Mouse (Mus musculus) hindbrain, embryonic 13.5 days (tissue): ENCODE data around the gene Gm36864. TPM values are rescaled to one million over a fixed set of nuclear protein-coding genes. Genes with fewer than 3 reads are reported as not detected.

ENCODE experiments used
- ATAC-seq: fragments of 200-750 bp; cut with Nextera tagmentation; 2 replicates; pipeline ENCODE4 v1.8.0; 2017; ENCODE audit warnings: moderate TSS enrichment; ENCODE audit not compliant: low FRiP score
- H3K27ac ChIP-seq: fragments of 300-500 bp; sonication (generic); 2 replicates; pipeline ENCODE4 v1.5.1; 2015; ENCODE audit warnings: inconsistent platforms, mild to moderate bottlenecking, moderate library complexity
- H3K27me3 ChIP-seq: fragments of 300-500 bp; sonication (generic); 2 replicates; pipeline ENCODE4 v1.6.1; 2015; ENCODE audit warnings: mild to moderate bottlenecking, inconsistent platforms
- H3K36me3 ChIP-seq: fragments of 300-500 bp; sonication (generic); 2 replicates; pipeline ENCODE4 v1.6.1; 2015; ENCODE audit warnings: mild to moderate bottlenecking, inconsistent platforms
- H3K4me1 ChIP-seq: fragments of 300-500 bp; sonication (generic); replicated peaks from 2 replicates; pipeline ENCODE4 v1.6.1; 2015; ENCODE audit warnings: inconsistent platforms
- H3K4me2 ChIP-seq: fragments of 300-500 bp; sonication (generic); 2 replicates; pipeline ENCODE4 v1.6.1; 2015; ENCODE audit warnings: inconsistent platforms, mild to moderate bottlenecking, moderate library complexity
- H3K4me3 ChIP-seq: fragments of 300-500 bp; sonication (generic); 2 replicates; pipeline ENCODE4 v1.5.1; 2015; ENCODE audit warnings: mild to moderate bottlenecking, inconsistent platforms
- H3K9ac ChIP-seq: fragments of 300-500 bp; sonication (generic); 2 replicates; pipeline ENCODE4 v1.6.1; 2015; ENCODE audit warnings: mild to moderate bottlenecking, inconsistent platforms
- H3K9me3 ChIP-seq: fragments of 300-500 bp; sonication (generic); 2 replicates; pipeline ENCODE4 v1.6.1; 2016; ENCODE audit warnings: inconsistent platforms
- WGBS: fragments of 180-500 bp; shearing (Covaris S2); methylation state at CpG from one replicate; pipeline ENCODE4 v1.1.7; 2015; 5-methylcytosine and 5-hydroxymethylcytosine counted together
- polyA plus RNA-seq: library from polyadenylated mRNA; unstranded; fragments of >200 nt; fragmentation: Nextera tagmentation; extraction: Ambion mirVana; gene quantifications from 2 replicates; pipeline ENCODE4 v1.2.1, GENCODE M21; 2015

Gene Gm36864
- polyA plus RNA-seq, 1 experiment from 2014 or later: not detected

DNA sequence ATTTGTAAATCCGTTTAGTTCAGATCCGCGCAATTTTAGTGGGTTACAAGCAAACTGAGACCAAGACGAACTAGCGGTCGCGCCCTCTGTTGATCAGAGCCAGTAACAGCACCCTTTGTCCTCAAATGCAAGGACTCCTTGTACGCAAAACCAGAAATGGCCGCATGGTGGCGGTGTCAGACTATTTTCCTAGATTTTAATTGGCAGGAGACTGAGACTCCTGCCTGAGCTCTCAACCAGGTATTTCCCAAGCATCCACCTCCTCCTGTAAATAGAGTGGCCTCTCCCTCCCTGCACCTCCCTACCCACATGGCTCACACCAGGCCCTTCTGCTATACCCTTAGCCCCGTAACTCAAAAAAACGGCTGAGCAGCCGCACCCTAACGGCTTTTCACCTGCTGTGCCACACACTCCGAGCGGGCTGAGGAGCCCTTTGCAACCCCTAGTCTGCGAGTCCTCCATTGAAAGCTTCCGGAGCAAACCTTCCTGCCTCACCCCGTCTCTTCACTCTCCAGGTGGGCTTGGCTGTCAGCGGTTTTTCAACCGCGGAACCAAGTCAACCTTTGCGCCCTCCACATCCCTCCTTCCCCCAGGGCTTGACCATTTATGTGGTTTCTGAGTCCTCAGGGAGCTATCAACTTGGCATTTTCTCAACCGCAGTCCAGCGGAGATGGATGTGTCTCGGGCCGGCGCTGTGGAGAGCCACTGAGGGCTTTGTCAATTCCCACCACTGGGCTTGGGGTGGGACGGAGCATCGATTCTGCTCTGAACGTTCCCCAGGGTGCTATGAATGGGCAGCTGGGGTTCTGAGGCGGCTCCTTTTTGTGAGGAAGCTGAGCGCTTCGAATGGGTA is 27.0 kb downstream of the Gm36864 start:
- Histone ChIP-seq H3K9ac (peak overlapping the region; percentile 71), H3K9me3 (no peaks in the 10 kb centered on the region), H3K27ac (peak overlapping the region; percentile 86), H3K4me2 (peak overlapping the region; percentile 65), H3K27me3 (peaks cover 36% of the 10 kb centered on the region), H3K4me3 (peak overlapping the region; percentile 37), H3K36me3 (no peaks in the 10 kb centered on the region), H3K4me1 (peaks cover 6% of the 10 kb centered on the region)
- 1% methylated on average over 34 of the region's 34 CpGs for WGBS
- ATAC-seq: peak; percentile 88

DNA sequence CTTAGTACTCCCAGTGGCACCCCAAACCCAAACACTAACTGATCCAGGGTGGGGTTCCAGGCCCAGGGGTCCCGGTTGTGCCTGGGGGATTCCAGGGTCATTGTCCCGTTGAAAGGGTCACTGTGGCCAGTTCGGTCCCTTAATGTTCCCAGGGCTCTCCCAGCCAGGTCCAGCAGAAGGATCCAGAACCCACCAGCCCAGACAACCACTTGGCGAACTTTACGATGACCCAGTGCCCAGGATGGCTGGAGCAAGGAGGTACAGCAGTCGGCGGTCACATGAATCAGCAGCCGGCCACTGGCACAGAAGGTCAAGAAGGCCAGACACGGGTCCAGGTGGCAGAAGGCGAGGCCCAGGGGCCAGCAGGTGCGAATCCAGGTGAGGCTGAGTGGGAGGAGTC is 32.1 kb downstream of the Gm36864 start:
- ATAC-seq: no peak
- 83% methylated on average over 11 of the region's 11 CpGs for WGBS
- Histone ChIP-seq H3K4me1 (peaks cover 4% of the 10 kb centered on the region), H3K9me3 (no peaks in the 10 kb centered on the region), H3K4me3 (no peak overlapping the region), H3K4me2 (no peak overlapping the region), H3K27me3 (peaks cover 44% of the 10 kb centered on the region), H3K9ac (0 out of 2 replicates have a peak overlapping the region, but pooled peaks have one; percentile 19), H3K27ac (no peak overlapping the region), H3K36me3 (no peaks in the 10 kb centered on the region)

DNA sequence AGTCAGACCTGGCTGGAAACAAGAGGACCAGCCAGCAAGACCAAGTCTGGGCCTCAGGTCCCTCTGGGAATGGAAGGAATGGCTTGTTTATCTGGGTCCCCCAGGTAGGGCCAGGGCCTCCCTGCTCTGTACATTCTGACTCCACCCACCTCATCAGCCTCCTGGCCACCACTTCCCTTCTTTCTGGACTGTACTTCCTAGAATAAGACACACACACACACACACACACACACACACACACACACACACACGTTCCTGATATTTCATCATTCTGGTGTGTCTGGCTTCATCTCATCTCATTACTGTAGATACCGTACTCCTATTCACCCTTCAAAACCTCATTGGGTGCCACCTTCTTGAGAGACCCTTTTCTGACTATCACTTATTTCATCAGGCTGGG is 33.4 kb downstream of the Gm36864 start:
- WGBS: 95% methylated on average over 2 of the region's 2 CpGs
- Histone ChIP-seq H3K27ac (no peak overlapping the region), H3K36me3 (no peaks in the 10 kb centered on the region), H3K9me3 (no peaks in the 10 kb centered on the region), H3K27me3 (peaks cover 52% of the 10 kb centered on the region), H3K4me3 (no peak overlapping the region), H3K9ac (no peak overlapping the region), H3K4me2 (no peak overlapping the region), H3K4me1 (no peaks in the 10 kb centered on the region)
- no peak for ATAC-seq

DNA sequence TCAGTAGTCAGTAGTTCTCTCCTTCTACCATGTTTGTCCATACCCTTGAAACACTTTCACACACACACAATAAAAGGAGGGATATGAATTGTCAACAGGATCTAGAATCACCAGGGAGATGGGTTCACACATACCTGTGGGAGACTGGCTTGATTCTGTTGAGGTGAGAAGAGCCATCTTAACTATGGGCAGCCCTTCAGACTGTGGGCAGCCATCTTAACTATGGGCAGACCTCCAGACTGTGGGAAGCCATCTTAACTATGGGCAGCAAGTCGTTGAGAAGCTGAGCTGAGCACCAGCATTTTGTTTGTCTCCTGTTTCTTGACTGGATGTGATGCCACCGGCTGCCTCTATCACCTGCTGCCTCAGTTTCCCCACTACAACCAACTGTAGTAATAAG is 35.3 kb downstream of the Gm36864 start:
- no peaks in the 10 kb centered on the region for H3K36me3 ChIP-seq
- H3K4me3 ChIP-seq: no peak overlapping the region
- H3K9ac ChIP-seq: no peak overlapping the region
- H3K27ac ChIP-seq: no peak overlapping the region
- H3K27me3 ChIP-seq: peaks cover 50% of the 10 kb centered on the region
- no peak overlapping the region for H3K4me2 ChIP-seq
- ATAC-seq: no peak
- no peaks in the 10 kb centered on the region for H3K4me1 ChIP-seq
- 69% methylated on average over 2 of the region's 2 CpGs for WGBS
- no peaks in the 10 kb centered on the region for H3K9me3 ChIP-seq

DNA sequence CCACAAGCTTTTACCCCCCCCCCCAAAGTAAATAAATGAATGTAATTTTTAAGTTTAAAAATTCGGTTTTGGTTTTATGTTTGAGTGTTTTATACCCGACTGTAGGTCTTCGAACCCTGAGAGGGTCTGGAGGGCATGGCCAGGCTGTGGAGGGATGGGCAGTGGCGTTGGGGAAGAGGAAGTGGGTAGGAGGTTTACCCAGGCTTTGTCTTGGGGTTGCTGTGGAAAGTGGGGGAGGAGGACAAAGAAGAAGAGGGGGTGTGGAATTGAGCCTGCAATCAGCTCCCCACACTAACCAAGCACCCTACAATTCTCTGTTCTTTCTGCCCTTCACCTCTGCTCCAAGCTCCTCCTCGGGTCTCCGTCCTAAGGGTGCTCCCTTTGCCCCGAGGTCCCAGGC is 36.6 kb downstream of the Gm36864 start:
- 90% methylated on average over 7 of the region's 7 CpGs for WGBS
- no peaks in the 10 kb centered on the region for H3K9me3 ChIP-seq
- H3K9ac ChIP-seq: no peak overlapping the region; the same call in 1 of the 2 replicates
- H3K4me3 ChIP-seq: no peak overlapping the region
- peaks cover 41% of the 10 kb centered on the region for H3K27me3 ChIP-seq
- ATAC-seq: no peak
- H3K4me1 ChIP-seq: no peaks in the 10 kb centered on the region
- no peaks in the 10 kb centered on the region for H3K36me3 ChIP-seq
- H3K27ac ChIP-seq: no peak overlapping the region
- H3K4me2 ChIP-seq: no peak overlapping the region

DNA sequence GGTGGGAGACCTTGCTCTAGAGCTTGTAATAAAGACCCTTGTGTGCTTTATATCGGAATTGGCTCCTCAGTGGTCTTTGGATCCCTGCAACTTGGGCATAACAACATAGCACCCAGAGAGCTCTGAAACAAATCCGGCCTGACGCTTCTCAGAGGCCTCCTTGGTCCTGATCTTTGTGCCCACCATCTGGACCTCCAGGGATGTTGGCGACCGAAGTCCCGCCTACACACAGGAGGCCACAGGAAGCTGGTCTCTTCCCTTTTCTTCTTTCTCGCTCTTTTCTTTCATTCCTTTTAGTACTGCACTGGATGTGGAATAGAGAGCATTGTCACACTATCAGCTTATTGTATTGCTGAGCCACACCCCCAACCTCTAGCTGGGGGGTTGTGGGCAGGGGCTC is 37.5 kb downstream of the Gm36864 start:
- Histone ChIP-seq H3K4me3 (no peak overlapping the region), H3K4me2 (no peak overlapping the region), H3K27ac (no peak overlapping the region), H3K9ac (no peak overlapping the region), H3K36me3 (no peaks in the 10 kb centered on the region), H3K27me3 (peaks cover 32% of the 10 kb centered on the region), H3K9me3 (no peaks in the 10 kb centered on the region), H3K4me1 (no peaks in the 10 kb centered on the region)
- no peak for ATAC-seq
- WGBS: 48% methylated on average over 7 of the region's 7 CpGs

DNA sequence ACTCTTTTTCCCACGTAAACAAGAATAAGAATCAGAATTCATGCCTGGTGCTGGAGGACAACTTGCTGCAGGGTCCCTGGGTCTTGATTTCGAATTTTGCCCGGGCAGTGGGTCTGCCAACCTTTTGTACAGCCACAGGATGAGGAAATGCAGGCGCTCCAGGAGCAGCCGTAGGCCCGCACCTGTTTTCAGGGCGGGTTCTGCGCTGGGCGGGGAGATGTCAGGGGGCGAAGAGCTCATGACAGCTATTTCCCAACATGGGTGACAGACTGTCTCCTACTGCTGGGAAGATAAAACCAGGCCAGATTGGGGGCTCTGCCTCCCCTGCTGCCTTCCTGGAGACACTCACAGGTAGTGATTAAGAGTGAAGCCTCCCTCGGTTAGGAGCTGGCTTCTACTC is 38.1 kb downstream of the Gm36864 start:
- Histone ChIP-seq H3K4me1 (no peaks in the 10 kb centered on the region), H3K9me3 (no peaks in the 10 kb centered on the region), H3K9ac (no peak overlapping the region), H3K27ac (no peak overlapping the region), H3K36me3 (no peaks in the 10 kb centered on the region), H3K4me3 (no peak overlapping the region), H3K27me3 (peaks cover 25% of the 10 kb centered on the region), H3K4me2 (no peak overlapping the region)
- WGBS: 35% methylated on average over 11 of the region's 11 CpGs
- ATAC-seq: no peak

DNA sequence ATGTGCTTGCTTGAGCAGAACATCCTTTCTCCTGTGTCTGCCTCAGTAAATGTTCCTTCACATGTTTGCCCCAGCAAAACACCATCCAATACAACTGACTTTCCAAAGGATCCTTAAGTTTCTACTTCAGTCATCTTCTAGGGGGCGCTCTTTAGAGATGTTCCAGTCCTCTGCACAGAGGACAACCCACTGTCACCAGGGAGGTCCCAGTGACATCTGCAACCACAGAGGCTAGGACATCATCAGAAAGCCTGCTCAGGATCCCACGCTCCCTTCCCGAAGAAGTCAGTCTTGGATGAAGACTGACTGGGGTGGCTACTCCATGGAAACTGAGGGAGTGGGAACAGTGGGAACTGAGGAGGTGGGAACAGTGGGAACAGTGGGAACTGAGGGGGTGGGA is 39.6 kb downstream of the Gm36864 start:
- Histone ChIP-seq H3K4me1 (no peaks in the 10 kb centered on the region), H3K9me3 (no peaks in the 10 kb centered on the region), H3K4me2 (no peak overlapping the region), H3K36me3 (no peaks in the 10 kb centered on the region), H3K27me3 (peaks cover 21% of the 10 kb centered on the region), H3K4me3 (no peak overlapping the region), H3K9ac (no peak overlapping the region), H3K27ac (no peak overlapping the region)
- no peak for ATAC-seq
- 79% methylated on average over 3 of the region's 3 CpGs for WGBS

DNA sequence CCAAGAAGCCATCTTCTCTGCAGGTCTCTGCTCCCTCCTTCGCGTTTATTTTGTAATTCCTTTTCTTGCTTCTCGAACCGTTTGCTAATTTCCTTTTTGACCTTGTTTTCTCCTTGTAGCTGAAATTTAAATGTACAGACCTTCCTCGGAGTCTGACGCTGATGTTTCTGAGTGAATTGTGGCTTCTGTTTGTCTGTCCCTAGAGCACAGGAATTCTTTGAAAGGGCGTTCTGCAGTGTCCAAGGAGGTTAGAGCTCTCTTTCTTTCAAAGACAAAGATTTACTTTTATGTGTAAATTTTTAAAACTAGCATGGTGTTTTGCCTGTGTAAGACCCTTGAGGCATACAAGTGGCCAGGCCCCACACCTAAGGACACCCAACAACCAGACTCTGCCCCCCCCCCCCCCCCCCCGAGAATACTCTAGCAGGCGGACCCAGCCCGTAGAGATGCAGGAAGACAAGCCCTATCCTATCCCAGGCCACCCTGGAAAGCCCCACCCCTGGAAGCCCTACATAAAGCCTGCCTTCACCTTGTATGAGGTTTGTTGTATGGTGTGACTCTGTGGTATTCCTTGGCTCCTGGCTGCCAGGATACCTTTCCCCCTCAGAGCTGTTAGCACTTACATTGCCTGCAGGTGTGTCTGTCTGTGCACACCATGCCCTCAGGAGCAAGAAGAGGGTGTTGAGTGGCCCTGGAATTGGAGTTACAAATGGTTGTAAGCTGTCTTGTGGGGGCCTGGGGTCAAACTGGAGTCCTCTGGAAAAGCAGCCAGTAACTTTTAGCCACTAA is 40.7 kb downstream of the Gm36864 start:
- H3K9ac ChIP-seq: no peak overlapping the region
- no peak overlapping the region for H3K4me2 ChIP-seq
- H3K4me1 ChIP-seq: 0 out of 2 replicates have a peak, but pooled peaks cover 3% of the 10 kb centered on the region
- H3K4me3 ChIP-seq: no peak overlapping the region
- no peak overlapping the region for H3K27ac ChIP-seq
- 65% methylated on average over 10 of the region's 10 CpGs for WGBS
- no peaks in the 10 kb centered on the region for H3K9me3 ChIP-seq
- no peak for ATAC-seq
- H3K36me3 ChIP-seq: no peaks in the 10 kb centered on the region
- H3K27me3 ChIP-seq: peaks cover 21% of the 10 kb centered on the region

DNA sequence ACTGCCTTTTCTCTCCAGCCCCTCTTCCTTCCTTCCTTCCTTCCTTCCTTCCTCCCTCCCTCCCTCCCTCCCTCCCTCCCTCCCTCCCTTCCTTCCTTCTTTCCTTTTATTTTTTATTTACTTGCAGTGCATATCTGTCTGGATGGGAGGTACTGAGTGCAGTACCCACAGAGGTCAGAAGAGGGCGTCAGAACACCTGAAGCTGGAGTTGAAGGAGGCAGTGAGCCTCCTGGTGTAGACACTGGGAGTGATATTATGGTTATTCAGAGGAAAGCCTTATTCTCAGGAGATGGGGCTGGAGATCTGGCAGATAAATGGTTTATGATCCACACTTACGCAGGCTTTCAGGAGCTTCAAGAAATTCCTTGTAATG is 41.3 kb downstream of the Gm36864 start:
- Histone ChIP-seq H3K9me3 (no peaks in the 10 kb centered on the region), H3K27me3 (peaks cover 18% of the 10 kb centered on the region), H3K36me3 (no peaks in the 10 kb centered on the region), H3K9ac (no peak overlapping the region), H3K4me2 (no peak overlapping the region), H3K4me1 (0 out of 2 replicates have a peak, but pooled peaks cover 4% of the 10 kb centered on the region), H3K4me3 (no peak overlapping the region), H3K27ac (no peak overlapping the region)
- no peak for ATAC-seq
- 45% methylated on average over 2 of the region's 2 CpGs for WGBS

DNA sequence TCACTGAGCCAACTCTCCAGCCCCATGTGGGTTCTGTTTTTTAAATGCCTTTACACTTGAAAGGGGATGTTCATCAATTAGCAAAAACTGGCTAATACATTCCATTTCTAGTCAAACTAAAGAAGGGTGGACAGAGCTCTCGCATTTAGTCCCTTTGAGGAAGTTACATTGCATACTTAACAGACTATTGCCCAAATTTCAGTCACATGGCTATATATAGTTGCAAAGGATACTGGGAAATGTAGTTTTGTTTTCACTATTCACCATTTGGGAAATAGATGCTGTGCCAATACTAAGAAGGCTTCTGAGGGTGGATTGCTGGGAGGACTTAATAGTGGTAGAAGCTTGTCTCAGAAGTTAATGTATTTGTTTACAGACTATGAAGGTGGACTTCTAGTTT is 45.0 kb downstream of the Gm36864 start:
- H3K9me3 ChIP-seq: no peaks in the 10 kb centered on the region
- no peak overlapping the region for H3K4me2 ChIP-seq
- WGBS: 77% methylated on average over 1 of the region's 1 CpGs
- no peaks in the 10 kb centered on the region for H3K27me3 ChIP-seq
- no peaks in the 10 kb centered on the region for H3K36me3 ChIP-seq
- H3K4me3 ChIP-seq: no peak overlapping the region
- ATAC-seq: no peak
- H3K4me1 ChIP-seq: 0 out of 2 replicates have a peak, but pooled peaks cover 4% of the 10 kb centered on the region
- no peak overlapping the region for H3K9ac ChIP-seq
- no peak overlapping the region for H3K27ac ChIP-seq

DNA sequence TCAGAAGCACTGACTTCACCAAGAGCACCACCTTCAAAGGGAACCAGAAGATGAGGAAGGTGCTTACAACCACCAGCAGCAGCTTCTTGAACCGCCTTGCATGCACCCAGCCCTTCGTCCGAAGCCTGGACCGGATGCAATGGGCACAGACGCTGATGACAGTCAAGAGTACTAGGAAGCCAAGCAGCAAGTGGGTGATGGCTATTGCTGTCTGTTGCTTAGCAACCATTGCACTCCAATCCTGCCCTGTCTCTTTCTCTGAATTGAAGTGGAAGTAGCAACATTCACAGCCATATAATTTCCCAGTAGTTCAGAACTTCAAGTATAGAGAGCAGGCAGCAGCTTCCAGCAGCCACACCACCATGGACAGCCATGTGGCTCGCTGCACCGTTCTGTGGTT is 45.6 kb downstream of the Gm36864 start:
- 79% methylated on average over 7 of the region's 7 CpGs for WGBS
- ATAC-seq: no peak
- Histone ChIP-seq H3K4me2 (no peak overlapping the region), H3K27ac (no peak overlapping the region), H3K27me3 (no peaks in the 10 kb centered on the region), H3K36me3 (no peaks in the 10 kb centered on the region), H3K4me1 (0 out of 2 replicates have a peak, but pooled peaks cover 4% of the 10 kb centered on the region), H3K4me3 (no peak overlapping the region), H3K9me3 (no peaks in the 10 kb centered on the region), H3K9ac (no peak overlapping the region)
